Mouse (Mus musculus) inflammation-experienced regulatory T-cells, adult 6 months (primary cell): ENCODE measurements around the gene Mrps27. TPM values are rescaled to one million over a fixed set of nuclear protein-coding genes. Genes with fewer than 3 reads are reported as not detected.

ENCODE experiments used
- ATAC-seq: one replicate; pipeline ENCODE4 v1.8.0; 2017
- polyA plus RNA-seq, 3 experiments: library from polyadenylated mRNA; unstranded; fragments of 100-300 nt; shearing (Covaris generic); gene quantifications; one replicate each; pipeline ENCODE4 v1.2.1; 2017

Gene Mrps27
- polyA plus RNA-seq, 3 experiments from 2014 or later, result 18.6 to 40.0 (median 25.5) TPM

DNA sequence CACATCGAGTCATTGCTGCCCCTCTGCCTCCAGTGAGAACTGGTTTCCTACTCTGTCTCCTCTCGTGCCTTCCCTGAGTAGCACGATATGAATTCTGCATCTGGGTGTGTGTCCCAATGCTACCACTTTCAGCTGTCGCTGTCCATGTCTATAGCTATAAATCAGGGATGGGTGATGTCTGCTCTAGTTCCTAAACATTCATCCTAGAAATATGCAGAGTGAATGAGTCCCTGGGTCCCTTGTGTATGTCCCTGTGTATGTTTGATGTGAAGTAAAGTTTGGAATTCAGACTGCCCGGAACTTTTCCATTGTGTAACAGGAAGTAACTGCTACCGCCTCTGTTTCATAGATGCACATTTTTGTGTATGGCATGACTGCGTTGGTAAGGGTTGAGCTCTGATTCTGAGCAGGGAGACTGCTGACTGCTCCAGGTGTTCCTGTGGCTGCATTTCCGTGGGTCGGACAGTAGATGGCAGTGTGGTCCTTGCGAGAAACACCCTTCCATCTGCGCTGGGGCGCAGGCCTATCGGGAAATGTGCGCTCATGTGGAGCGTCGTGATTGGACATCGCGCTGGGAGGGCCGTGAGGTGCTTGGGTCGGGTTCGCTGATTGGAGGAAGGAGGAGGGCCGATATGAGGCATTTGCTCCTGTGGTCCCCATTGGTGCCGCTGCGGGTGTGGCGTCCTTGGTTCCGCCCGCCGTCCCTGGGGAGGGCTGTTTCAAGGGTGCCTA, 8.3 kb downstream of the Mrps27 start:
- ATAC-seq, result peak; percentile 100

DNA sequence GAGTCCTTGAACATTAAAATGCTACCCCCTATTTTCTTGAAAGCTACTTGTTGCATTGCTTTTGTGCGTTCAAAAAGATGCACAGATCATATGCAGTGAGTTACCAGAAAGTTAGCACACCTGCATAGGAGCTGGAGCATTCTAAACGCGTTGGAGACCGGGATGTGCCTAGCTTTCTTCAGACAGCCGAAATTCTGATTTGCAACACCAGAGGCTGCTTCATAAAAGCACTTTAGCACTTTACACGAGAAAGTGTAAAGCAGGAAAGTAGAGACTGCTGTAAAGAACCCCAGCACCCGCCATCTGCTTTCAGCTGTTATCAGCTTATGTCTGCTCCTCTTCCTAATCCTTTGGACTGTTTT, 8.9 kb downstream of the Mrps27 start:
- ATAC-seq, result no peak

DNA sequence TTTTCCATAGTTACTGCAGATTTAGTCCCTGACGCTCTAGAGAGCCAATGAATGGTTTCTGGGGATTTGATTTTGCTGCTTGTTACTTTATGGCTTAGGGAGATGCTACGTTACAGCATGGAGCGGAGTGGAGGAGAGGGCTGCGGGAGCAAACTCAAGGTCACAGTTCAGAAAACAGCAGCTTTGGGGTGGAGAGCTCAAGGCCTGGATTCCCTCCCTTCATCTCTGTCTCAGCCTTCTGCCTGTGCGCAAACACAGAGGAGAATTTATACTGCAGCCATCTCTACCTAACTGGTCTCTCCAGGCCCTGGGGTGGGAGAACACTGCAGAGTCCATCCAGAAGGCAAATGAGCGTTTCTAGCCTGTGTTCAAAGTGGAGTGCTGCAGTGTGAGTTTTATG, 10.5 kb downstream of the Mrps27 start:
- ATAC-seq, result no peak

DNA sequence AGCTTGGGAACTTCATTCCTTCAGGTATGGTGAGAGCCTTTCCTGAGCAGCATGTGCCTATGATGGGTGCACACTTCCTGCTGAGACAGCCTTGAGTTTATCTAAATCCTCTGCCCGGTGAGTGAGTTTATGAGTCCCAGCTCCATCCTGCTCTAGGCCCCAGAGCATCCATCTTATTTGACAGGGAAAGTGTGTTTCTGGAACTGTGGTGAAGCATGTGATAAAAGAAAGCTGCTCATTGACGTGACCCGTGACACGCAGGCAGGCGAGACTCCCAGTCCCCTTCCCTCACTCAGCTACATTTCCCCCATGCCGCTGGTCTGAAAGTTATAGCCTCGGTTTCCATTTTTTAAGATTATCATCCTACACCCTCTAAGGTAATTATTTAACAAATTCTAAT, 11.3 kb downstream of the Mrps27 start:
- no peak for ATAC-seq

DNA sequence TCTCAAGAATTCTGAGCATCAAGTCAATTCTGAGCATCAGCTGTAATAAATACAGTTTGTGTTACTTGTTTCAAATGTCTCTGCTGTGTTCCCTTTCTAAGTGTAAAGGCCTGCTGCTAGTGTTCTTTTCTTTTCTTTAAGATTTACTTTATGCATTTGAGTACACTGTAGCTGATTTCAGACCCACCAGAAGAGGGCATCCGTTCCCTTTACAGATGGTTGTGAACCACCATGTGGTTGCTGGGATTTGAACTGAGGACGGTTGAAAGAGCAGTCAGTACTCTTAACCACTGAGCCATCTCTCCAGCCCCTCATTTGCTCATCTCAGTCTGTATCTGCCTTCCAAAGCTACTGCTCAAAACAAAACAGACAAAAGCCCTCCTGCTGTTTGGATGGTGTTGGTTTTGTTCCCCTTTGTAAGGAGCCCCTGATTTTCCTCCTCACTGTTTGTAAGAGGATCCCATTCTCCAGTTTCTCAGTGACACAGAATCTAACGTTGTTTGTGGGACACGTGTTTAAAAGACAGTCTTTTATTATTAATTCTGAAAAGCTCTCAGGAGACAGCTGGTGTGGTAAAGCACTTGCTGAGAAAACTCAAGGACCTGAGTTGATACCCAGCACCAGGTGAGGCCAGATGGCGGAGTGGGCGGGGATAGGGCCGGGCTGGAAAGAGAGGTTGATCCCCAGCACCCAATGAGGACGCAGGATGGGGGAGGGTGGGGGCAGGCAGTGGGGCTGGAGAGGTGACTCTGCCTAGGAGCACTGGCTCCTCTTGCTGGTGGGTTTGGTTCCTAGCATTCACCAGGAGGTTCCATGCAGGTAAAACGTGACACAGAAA, 12.1 kb downstream of the Mrps27 start:
- ATAC-seq, result no peak

DNA sequence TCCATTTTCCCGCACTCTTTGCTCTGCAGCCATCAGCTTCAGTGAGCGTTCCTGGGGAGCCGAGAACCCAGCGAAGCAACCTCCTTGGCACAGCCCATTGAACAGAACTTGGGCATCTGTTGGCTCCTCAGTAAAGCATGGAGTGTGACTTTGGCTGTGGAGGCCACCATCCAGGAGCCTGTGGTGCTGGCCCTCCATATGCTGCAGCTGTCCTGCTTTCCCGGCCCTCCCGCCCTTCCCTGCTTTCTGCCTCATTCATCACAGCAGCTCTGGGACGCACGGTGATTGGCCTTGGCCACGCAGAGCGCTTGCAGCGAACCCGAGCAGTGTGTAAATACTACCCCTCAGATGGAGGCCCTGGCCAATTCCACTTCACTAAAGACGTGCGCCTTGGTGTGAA, 14.3 kb downstream of the Mrps27 start:
- ATAC-seq, result no peak

DNA sequence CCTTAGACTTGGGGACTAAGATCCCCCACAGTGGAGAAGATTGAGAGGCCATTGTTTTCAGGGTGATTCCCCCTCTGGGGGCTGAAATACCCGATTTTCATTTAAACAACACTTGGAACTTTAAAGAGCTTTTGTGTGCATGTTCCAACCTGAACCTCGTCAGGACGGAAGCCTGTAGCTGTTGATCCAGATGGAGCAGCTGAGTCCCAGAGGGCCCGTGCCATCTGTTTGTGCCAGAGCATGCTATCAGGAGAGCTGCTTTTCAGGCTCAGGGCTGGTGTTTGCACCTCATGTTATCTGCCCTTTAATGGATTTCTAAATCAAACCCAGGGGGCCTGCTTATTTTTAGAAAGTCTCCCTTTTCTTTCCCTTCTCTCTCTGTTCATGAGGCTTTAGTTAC, 19.3 kb downstream of the Mrps27 start:
- ATAC-seq, result no peak

DNA sequence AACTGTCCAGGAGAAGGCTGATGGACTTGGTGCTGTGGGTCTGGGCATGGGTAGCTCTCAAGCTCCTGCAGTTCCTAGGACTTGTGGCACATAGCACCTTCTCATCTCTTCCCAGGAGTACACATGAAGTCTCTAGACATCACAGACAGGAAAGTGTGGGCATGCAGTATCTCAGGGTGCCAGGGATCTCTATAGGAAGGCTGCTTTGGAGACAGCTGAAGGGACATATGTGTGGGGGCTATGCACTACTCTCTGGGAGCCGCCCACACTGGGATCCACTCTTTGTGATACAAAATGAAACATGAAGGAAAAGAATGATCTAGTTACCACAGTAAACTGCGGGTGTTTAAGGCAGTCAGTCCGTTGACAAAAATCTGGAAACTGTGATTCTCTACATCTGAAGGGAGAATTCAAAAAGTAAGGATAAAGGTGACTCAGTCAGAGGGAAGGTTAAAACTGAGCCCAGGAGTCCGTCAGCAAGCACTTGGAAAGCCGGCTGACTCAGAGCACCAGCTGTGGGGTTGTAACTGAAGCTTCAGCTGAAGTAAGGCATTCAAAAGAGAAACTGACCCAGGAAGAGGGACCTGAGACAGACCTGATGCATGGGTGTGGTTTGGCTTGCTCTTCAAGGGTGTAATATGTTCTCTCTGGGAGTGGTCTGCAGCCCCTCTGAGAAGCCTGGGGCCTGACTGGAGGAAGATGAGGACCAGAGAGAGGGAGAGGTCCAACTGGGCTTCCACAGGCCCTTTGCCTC, 22.0 kb downstream of the Mrps27 start:
- ATAC-seq, result no peak

DNA sequence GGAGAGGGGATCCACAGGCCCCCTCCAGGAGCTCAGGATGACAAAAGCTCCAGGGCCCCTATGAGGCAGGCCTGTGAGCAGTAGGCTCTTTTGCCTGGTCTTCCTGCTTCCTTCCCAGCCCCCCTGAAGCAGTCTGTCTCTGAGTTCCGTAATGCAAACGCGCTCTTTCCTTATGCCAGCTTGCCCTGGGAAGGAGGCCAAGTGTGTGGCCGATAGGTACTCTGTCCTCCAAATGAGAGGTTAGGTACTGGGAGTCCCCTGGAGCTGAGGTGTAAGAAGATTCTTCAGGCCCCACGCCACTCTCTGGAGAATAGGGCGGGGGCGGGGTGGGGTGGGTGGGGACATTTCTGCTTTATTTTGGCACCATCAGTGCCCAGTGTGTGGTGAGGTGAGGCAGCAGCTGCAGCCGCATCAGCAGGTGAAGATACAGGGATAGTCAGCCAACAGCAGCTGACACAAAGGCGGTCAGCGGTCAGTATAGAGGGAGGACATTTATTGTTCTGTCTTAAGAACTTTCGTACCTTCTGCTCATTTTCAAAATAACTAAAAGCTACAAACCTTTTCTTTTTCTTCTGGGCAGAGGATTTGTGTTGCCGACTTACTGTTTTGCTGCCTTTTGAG, 23.1 kb downstream of the Mrps27 start:
- no peak for ATAC-seq

DNA sequence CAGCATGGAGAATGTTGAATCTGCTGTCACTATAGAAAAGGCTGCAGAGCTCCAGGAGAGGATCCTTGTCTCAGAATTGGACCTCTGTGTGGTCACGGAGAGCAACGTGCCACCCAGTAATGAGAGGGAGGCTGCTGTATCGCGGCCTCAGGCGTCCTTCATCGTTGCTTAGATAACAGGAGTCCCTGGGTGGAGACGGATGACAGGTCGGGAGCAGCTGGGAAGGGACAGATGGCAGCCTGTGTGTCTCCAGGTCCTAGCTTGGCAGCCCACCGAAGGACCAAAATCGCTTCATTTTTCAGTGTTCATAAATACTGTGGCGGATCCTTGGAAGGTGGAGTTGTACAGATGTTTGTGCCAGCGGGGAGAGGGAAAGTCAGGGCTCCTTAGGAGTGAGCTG, 24.5 kb downstream of the Mrps27 start:
- no peak for ATAC-seq

DNA sequence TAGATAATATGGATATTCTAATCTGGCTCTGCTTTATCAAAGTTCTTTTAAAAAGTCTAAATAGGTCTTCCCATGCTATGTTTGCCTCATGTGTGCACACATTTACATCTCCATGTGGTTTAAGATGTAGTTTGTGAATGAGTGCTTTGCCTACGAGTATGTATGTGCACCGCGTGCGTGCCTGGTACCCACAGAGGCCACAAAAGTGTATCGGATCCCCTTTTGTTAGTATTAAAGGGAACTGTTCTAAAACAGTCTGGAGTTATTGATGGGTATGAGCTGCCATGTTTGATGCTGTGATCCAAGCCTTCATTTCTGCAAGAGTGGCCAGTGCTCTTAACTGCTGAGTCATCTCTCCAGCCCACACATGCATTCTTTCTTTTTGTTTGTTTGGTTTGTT, 26.7 kb downstream of the Mrps27 start:
- ATAC-seq, result no peak

DNA sequence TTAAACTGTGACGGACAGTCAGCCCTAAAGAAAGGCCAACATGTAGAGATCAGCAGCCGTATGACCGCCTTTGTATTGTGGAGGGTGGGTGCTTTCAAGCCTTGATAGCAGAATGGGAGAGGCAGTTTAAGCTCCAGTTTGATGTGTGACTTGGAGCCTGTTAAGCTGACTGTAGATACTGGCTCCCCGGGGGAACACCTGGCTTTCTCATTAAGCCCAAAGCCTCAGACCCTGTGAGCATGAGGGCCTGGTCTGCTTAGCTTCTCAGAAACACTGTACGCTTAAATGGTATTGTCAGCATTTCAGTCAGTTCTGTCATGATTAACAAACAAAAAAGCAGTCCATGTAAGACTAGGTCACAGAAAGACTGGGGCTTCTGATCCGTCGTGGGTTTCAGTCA, 29.1 kb downstream of the Mrps27 start:
- no peak for ATAC-seq

DNA sequence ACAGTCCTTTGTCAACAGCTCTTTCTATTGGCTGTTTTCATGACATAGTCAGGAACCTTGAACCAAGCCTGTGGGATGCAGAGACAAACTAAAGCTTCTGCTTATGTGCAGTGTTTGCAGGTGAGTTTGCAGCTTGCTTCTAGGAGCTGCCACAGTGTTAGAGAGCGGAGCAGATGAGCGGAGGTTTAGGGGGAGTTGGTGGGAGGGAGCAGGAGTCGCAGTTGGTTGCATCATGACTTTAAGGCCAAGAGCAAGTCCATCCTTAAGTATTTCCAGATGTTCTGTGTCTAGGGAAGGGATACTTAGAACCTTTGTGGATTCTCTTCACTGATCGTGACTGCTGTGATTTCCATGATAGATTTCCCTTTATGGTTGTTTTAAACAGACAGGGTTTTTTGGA, 29.6 kb downstream of the Mrps27 start:
- ATAC-seq, result no peak

DNA sequence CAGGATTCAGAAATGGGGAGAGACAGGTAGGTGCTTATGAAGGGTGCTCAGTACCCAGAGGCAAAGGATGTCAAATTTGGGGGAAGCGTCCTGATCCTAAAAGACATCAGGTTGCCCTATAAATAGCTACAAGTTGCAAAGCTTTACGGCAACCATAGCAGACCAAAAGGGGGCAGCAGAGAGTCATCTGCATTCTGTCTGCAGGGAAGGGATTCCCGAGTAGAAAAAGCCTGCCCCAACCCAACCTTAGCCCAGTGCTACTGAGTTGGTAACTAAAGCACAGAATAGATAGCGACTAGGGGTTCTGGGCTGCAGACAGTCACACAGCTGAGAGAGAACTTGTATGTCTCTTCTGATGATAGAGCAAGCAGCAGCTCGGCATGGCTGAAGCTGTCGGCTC, 31.0 kb downstream of the Mrps27 start:
- peak; percentile 48 for ATAC-seq

DNA sequence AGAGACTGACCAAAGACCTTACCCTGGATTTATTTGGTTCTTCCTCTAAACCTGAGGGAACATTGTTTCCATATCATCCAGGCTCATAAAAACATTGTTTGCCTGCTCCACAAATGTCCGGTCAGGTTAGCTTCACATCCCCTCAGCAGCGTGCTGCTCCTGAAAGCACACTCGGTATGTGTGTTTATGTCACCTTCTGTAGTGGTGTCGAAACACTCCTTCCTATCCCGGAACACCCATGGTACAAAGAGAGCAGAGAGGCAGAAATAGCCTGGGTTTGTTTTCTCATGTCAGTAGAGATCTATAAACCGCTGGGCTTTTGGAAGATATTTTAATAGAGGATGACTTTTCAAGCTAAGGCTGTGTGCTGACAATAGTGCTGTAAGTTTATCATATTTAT, 32.5 kb downstream of the Mrps27 start:
- no peak for ATAC-seq

DNA sequence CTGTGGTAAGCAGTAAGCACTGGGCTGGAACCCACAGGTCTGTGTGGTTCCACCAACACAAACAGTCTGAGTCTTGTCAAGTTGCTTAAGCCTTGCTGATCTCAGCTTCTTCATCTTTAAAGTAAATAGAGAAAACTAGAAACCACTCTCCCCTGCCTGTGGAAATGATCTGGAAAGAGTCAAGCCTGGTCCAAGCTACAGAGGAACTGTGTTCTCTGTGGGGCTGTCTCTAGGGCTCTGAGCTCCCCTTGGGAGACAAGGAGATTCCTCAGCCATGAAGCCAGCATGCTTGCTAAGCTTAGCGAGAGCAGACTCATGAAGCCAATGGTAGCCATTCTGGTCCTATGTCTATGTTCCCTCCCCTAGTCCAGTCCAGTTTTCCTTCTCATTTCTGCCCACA, 33.6 kb downstream of the Mrps27 start:
- no peak for ATAC-seq

DNA sequence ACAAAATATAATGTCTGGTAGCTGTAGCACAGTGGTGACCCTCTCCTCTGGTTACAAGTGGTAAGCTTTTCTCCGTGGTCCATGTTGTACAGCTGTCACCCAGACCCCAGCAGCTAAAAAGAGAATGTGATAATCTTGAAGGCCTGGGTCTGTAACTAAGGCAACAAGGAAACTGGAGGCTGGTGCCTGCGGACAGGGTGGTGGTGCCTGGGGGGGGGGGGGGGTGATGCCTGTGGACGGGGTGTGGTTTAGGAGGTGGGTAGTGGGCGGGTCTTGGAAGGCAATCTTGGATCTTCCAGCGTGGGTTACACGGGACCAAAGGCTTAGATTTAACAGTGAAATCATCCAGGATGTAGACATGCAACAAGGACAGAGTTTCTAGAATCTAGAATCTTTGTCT, 37.8 kb downstream of the Mrps27 start:
- no peak for ATAC-seq

DNA sequence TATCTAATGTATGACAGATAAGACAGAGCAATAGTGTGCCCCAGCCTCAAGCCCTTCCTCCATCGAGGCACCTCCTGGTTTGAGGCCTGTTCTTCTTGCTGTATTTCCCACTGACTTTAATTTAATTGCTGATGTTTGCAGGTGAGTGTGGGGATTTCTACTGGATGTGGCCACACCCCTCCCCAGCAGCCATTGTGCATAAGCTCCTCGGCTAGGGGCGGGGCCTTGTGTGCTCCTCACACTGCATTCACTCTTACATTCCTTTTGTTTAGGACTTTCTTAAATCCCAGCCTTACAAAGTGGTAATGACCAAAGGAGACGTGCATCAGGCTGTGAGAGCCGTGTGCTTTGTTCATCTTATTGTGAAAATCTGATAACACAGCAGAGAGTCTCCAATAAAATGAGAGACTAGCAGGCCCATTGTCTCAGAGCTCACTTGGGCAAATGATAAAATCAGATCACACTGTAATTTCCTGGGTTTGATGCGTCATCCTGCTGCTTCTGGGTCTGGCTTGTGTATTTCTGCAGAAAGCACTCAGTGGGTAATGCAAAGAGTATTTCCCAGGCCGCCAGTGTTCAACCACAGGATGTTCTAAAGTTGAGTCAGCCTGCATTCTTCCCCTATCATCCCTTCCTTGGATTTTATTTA, 40.1 kb downstream of the Mrps27 start:
- peak; percentile 60 for ATAC-seq

DNA sequence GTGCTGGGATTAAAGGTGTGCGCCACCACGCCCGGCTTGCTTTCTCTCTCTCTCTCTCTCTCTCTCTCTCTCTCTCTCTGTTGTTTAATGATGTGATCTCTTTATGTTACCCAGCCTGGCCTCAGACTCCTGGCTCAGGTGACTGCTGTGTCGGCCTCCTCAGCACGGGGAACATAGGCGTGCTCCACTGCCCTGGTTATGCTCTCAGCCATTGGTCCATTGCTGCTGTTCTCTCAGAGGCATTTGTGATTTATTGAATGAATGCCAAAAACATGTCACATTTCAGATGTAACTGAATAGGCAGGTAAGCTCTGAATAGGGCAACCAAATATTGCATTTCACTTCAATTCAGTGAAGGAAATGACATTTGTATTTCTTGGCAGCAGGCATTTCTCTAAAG, 41.3 kb downstream of the Mrps27 start:
- no peak for ATAC-seq

DNA sequence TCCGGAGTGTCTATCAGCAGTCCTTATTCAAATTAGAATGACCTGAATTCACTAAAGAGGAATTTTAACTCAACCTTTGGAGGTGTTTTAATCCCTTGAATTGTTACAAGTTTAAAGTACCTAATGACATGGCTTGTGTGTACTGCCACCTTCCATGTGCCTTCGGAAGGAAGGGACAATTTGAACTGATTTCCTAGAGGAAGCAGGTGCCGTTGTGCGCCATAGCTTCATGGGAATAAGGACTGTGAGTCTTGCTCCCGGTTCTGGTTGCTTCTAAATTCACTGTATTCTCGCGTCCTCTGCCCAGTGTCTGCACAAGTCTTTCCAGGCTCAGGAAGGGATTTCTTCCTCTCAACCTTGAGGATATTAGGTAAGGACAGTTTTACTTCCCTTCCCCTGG, 41.8 kb downstream of the Mrps27 start:
- ATAC-seq, result no peak

DNA sequence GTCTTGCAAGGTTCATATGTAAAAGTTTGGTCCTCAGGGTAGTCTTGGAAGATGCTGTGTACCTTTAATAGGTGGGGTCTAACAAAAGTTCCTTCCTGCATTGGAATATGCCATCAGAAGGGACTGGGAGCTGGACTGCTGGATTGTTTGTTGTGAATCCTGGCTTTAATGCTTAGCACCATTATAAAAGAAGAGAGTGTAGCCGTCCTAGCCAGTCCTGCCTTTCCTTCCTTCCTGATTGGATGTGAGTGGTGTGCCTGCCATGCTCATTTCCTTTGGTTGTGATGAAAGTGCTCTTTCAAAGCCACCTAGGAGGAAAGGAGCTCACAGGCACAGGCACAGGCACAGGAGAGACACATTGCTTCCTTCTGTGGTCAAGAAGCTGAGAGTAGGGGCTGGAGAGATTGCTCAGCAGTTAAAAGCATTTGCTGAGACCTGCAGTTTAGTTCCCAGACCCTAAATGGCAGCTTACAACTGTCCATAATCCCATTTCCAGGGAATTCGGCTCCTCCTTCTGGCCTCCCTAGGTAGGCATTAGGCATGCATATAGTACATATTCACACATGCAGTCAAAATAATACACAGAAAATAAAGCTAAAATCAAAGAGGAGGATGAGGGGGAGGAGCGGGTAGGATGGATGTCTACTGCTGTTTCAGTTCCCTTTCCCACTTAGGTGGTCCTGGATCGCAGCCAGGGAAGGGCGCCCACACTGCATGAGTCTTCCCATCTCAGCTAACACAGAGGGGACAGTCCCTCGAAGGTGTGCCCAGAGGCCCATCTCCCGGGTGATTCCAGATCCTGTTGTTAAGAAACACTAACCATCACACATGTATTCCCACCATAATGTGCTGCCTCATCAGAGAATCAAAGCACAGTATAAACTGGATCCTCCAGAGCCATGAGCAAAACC, 43.6 kb downstream of the Mrps27 start:
- no peak for ATAC-seq

DNA sequence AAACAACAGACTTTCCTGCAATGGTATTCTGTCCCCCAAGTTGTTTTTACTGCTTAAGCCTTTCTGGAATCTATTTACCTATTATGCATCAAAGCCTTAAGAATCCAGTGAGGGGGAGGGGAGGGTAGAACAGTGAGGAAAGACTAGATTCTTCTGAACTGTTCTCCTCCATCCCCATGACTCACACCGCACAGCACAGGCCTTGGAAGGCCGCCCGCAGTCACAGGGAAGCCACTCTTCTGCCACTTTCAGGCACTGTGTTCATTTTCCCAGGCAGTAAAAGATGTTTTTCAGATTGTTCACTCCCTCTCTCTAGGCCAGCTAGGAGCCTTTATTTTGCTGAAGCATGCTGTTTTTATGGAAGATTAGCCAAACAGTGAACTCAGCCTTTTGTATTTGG, 46.8 kb downstream of the Mrps27 start:
- no peak for ATAC-seq
